Mouse (Mus musculus) liver, postnatal 0 days (tissue): ENCODE measurements around the gene Gm20425.

Source experiments
- CTCF ChIP-seq: sonication (generic); IDR thresholded peaks from 2 replicates; pipeline ENCODE4 v1.5.1; 2016; ENCODE audit warnings: antibody characterized with exemption, low read depth
- EP300 ChIP-seq: IDR thresholded peaks from 2 replicates; pipeline ENCODE4 v1.6.1; 2016; ENCODE audit warnings: antibody characterized with exemption, low read depth, mild to moderate bottlenecking

- TF ChIP-seq CTCF (no peak), EP300 (no peak)
Measured at GRCm38 (mm10) chr9:103276876-103277275, 46.8 kb upstream of the Gm20425 start.
